Mouse (Mus musculus) forebrain, embryonic 11.5 days (tissue): ENCODE measurements around the gene Celf2. TPM values are rescaled to one million over a fixed set of nuclear protein-coding genes. Genes with fewer than 3 reads are reported as not detected.

Experiments used
- ATAC-seq: fragments of 200-750 bp; cut with Nextera tagmentation; replicated peaks from 2 replicates; pipeline ENCODE4 v1.8.0; 2017; ENCODE audit warnings: moderate TSS enrichment; ENCODE audit not compliant: low FRiP score
- DNase-seq: peaks from one replicate; pipeline ENCODE4 v3.0.0-alpha.2; 2017; ENCODE audit warnings: low spot score
- H3K27ac ChIP-seq: fragments of 300-500 bp; sonication (generic); 2 replicates; pipeline ENCODE4 v1.5.1; 2014; ENCODE audit warnings: low read depth, low read length
- H3K27me3 ChIP-seq: fragments of 300-500 bp; sonication (generic); 2 replicates; pipeline ENCODE4 v1.6.1; 2014; ENCODE audit warnings: mild to moderate bottlenecking, low read length, mixed read lengths; ENCODE audit not compliant: control insufficient read depth, insufficient read depth
- H3K36me3 ChIP-seq: fragments of 300-500 bp; sonication (generic); 2 replicates; pipeline ENCODE4 v1.6.1; 2014; ENCODE audit warnings: mild to moderate bottlenecking, low read length, moderate library complexity, mixed read lengths; ENCODE audit not compliant: control insufficient read depth, insufficient read depth
- H3K4me1 ChIP-seq: fragments of 300-500 bp; sonication (generic); replicated peaks from 2 replicates; pipeline ENCODE4 v1.6.1; 2014; ENCODE audit warnings: low read length, mixed read lengths; ENCODE audit not compliant: control insufficient read depth, insufficient read depth
- H3K4me2 ChIP-seq: fragments of 300-500 bp; sonication (generic); 2 replicates; pipeline ENCODE4 v1.6.1; 2014; ENCODE audit warnings: low read depth, mild to moderate bottlenecking, low read length, moderate library complexity, mixed read lengths; ENCODE audit not compliant: severe bottlenecking
- H3K4me3 ChIP-seq: fragments of 300-500 bp; sonication (generic); 2 replicates; pipeline ENCODE4 v1.5.1; 2014; ENCODE audit warnings: low read depth, low read length
- H3K9ac ChIP-seq: fragments of 300-500 bp; sonication (generic); 2 replicates; pipeline ENCODE4 v1.6.1; 2014; ENCODE audit warnings: low read length
- H3K9me3 ChIP-seq: fragments of 300-500 bp; sonication (generic); 2 replicates; pipeline ENCODE4 v1.6.1; 2016; ENCODE audit warnings: low read length, mixed read lengths; ENCODE audit not compliant: control insufficient read depth
- WGBS: fragments of 180-500 bp; shearing (Covaris S2); extraction: QIAGEN DNeasy Blood & Tissue Kit; methylation state at CpG from one replicate; pipeline ENCODE4 v1.1.7; 2014; 5-methylcytosine and 5-hydroxymethylcytosine counted together
- polyA plus RNA-seq: library from polyadenylated mRNA; unstranded; fragments of >200 nt; fragmentation: Nextera tagmentation; extraction: Ambion mirVana; gene quantifications from 2 replicates; pipeline ENCODE4 v1.2.1, GENCODE M21; 2014

The Celf2 gene
- polyA plus RNA-seq, 1 experiment from 2014 or later, result 116 TPM

- no peaks in the 10 kb centered on the region for H3K9me3 ChIP-seq
- H3K4me2 ChIP-seq, result no peak overlapping the region
- H3K27me3 ChIP-seq, result no peaks in the 10 kb centered on the region
- no peak for DNase-seq
- 96% methylated on average over 10 of the region's 10 CpGs for WGBS
- H3K27ac ChIP-seq, result no peak overlapping the region
- no peak overlapping the region for H3K9ac ChIP-seq
- no peaks in the 10 kb centered on the region for H3K4me1 ChIP-seq
- no peak overlapping the region for H3K4me3 ChIP-seq
- H3K36me3 ChIP-seq, result no peaks in the 10 kb centered on the region
- no peak for ATAC-seq
Observed at GRCm38 (mm10) chr2:6523924-6524300, 985.5 kb downstream of the Celf2 start.

GRCm38 (mm10) chr2:6523261-6523923 is 986.0 kb downstream of the Celf2 start:
- no peak for ATAC-seq
- no peak overlapping the region for H3K4me3 ChIP-seq
- no peak overlapping the region for H3K4me2 ChIP-seq
- H3K36me3 ChIP-seq, result no peaks in the 10 kb centered on the region
- H3K4me1 ChIP-seq, result no peaks in the 10 kb centered on the region
- H3K27ac ChIP-seq, result no peak overlapping the region
- no peak overlapping the region for H3K9ac ChIP-seq
- no peaks in the 10 kb centered on the region for H3K9me3 ChIP-seq
- H3K27me3 ChIP-seq, result no peaks in the 10 kb centered on the region
- no peak for DNase-seq
- WGBS, result 87% methylated on average over 16 of the region's 16 CpGs

- no peak overlapping the region for H3K9ac ChIP-seq
- H3K27me3 ChIP-seq, result no peaks in the 10 kb centered on the region
- no peaks in the 10 kb centered on the region for H3K36me3 ChIP-seq
- WGBS, result 84% methylated on average over 4 of the region's 4 CpGs
- H3K4me3 ChIP-seq, result no peak overlapping the region
- H3K4me1 ChIP-seq, result no peaks in the 10 kb centered on the region
- no peak overlapping the region for H3K27ac ChIP-seq
- H3K4me2 ChIP-seq, result no peak overlapping the region
- no peak for ATAC-seq
- no peak for DNase-seq
- H3K9me3 ChIP-seq, result no peaks in the 10 kb centered on the region
Observed at GRCm38 (mm10) chr2:6522411-6522810, 987.0 kb downstream of the Celf2 start.

GRCm38 (mm10) chr2:6513176-6513575 is 996.2 kb downstream of the Celf2 start:
- Histone ChIP-seq H3K27me3 (no peaks in the 10 kb centered on the region), H3K9ac (no peak overlapping the region), H3K36me3 (no peaks in the 10 kb centered on the region), H3K4me2 (no peak overlapping the region), H3K27ac (no peak overlapping the region), H3K9me3 (no peaks in the 10 kb centered on the region), H3K4me3 (no peak overlapping the region), H3K4me1 (no peaks in the 10 kb centered on the region; the same call in 1 of the 2 replicates)
- WGBS, result 66% methylated on average over 7 of the region's 7 CpGs
- ATAC-seq, result no peak
- peak; percentile 38 for DNase-seq

GRCm38 (mm10) chr2:6507071-6507470 is 1002.3 kb downstream of the Celf2 start:
- no peaks in the 10 kb centered on the region for H3K9me3 ChIP-seq
- DNase-seq (peak; percentile 34), ATAC-seq (no peak)
- 0 out of 2 replicates have a peak, but pooled peaks cover 2% of the 10 kb centered on the region for H3K4me1 ChIP-seq
- H3K4me3 ChIP-seq, result no peak overlapping the region
- 48% methylated on average over 3 of the region's 3 CpGs for WGBS
- H3K4me2 ChIP-seq, result no peak overlapping the region
- H3K27me3 ChIP-seq, result no peaks in the 10 kb centered on the region
- H3K36me3 ChIP-seq, result no peaks in the 10 kb centered on the region
- no peak overlapping the region for H3K27ac ChIP-seq
- H3K9ac ChIP-seq, result no peak overlapping the region

- Histone ChIP-seq H3K4me2 (no peak overlapping the region), H3K36me3 (no peaks in the 10 kb centered on the region), H3K9me3 (no peaks in the 10 kb centered on the region), H3K9ac (no peak overlapping the region), H3K27ac (no peak overlapping the region), H3K4me3 (no peak overlapping the region), H3K27me3 (no peaks in the 10 kb centered on the region), H3K4me1 (0 out of 2 replicates have a peak, but pooled peaks cover 2% of the 10 kb centered on the region)
- DNase-seq (peak; percentile 55), ATAC-seq (peak; percentile 70)
- WGBS, result 52% methylated on average over 13 of the region's 13 CpGs
Observed at GRCm38 (mm10) chr2:6505979-6506811, 1003.2 kb downstream of the Celf2 start.

- no peak overlapping the region for H3K4me3 ChIP-seq
- H3K4me1 ChIP-seq, result 0 out of 2 replicates have a peak, but pooled peaks cover 2% of the 10 kb centered on the region
- H3K27me3 ChIP-seq, result no peaks in the 10 kb centered on the region
- no peak overlapping the region for H3K27ac ChIP-seq
- H3K9me3 ChIP-seq, result no peaks in the 10 kb centered on the region
- H3K36me3 ChIP-seq, result no peaks in the 10 kb centered on the region
- ATAC-seq (no peak), DNase-seq (peak; percentile 36)
- no peak overlapping the region for H3K9ac ChIP-seq
- WGBS, result 81% methylated on average over 12 of the region's 12 CpGs
- no peak overlapping the region for H3K4me2 ChIP-seq
Observed at GRCm38 (mm10) chr2:6505531-6505930, 1003.8 kb downstream of the Celf2 start.

GRCm38 (mm10) chr2:6498101-6498500 is 1011.3 kb downstream of the Celf2 start:
- WGBS, result 84% methylated on average over 12 of the region's 12 CpGs
- DNase-seq (no peak), ATAC-seq (no peak)

More at GRCm38 (mm10) chr2:6498101-6498500, 1011.3 kb downstream of the Celf2 start:
- Histone ChIP-seq H3K4me3 (no peak overlapping the region), H3K9ac (no peak overlapping the region), H3K27me3 (no peaks in the 10 kb centered on the region), H3K27ac (no peak overlapping the region), H3K4me1 (no peaks in the 10 kb centered on the region), H3K4me2 (no peak overlapping the region), H3K36me3 (no peaks in the 10 kb centered on the region), H3K9me3 (no peaks in the 10 kb centered on the region)
